Mouse (Mus musculus) lung, postnatal 4 days (tissue): Measurements from ENCODE around the gene Trpc4ap.

Experiments
- DNase-seq, 2 experiments: peaks; one replicate each; pipeline ENCODE4 v3.0.0; 2021

Trpc4ap gene

DNA sequence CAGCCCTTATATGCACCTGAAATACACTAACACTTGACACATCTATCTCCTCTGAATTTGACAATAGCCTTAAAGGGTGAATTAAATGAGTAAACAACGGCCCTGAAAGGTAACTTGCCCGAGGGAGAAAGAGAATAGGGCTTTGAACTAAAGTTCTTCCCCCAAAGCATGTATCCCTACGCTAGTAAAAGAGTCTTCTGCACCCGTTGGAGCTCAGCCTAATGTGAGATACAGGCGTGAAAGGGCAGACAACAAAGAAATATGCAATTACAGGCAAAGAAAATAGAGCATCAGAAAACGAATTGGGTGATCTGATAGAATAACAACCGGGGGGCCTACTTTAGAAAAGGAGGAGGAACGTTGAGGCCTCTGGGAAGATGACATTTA, 855 bp downstream of the Trpc4ap start:
- no peak for DNase-seq

DNA sequence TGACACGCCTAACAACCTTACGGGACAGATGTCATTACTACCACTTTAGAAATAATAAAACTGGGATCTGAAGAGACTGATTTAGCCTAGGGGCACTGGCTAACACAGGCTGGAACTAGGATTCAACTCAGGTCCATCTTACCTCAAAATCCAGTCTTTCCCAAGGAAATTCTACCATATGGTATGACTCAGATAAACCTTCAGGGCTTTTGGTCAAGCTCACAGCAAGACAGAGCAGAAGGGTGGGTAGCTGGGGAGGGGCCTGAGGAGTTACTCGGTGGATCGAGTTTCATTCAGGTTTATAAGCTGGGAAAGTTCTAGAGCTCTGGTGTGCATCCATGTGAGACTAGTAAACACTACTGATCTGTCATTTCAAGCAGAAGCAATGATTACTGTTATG, 3.0 kb downstream of the Trpc4ap start:
- DNase-seq: no peak

GRCm38 (mm10) chr2:155687746-155688145, 4.4 kb downstream of the Trpc4ap start:
- DNase-seq: no peak

GRCm38 (mm10) chr2:155686572-155686971, 5.6 kb downstream of the Trpc4ap start:
- DNase-seq: no peak

DNA sequence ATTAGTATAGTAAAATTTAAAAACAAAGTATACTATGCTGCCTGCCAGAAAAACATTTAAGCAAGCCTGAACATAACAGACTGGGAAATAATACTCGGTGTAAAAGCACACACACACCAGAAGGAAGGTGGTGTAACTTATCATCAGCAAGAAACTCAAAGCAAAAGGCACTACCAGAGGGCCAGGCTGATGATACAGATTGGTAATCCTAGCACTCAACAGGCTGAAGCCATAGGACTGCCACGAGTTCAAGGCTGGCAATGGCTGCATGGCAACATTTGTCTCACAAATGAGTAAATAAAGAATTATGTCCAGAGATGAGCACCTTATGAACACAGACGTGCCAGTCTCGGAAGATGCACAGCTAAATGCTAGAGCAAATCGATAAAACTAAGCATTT, 8.4 kb downstream of the Trpc4ap start:
- DNase-seq: no peak

DNA sequence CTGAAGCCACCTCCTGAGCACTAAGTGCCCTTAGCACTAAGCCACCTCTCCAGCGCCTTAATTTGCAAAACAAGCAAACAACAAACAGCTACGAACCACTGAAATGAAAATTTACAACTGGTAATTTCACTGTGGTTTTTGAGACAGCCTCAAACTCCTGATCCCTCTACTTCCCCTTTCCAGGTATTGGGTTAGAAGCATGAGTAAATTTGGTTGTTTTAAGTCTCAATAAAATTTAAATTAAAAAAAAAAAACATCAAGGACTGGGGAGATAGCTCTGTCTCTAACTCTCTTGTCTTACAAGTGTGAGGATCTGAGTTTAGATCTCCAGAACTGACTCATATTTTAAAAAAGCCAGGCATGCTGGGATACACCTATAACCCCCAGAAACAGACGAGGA, 9.0 kb downstream of the Trpc4ap start:
- no peak for DNase-seq

- no peak for DNase-seq
Observed at GRCm38 (mm10) chr2:155681874-155682273, 10.3 kb downstream of the Trpc4ap start.

GRCm38 (mm10) chr2:155681194-155681593, 11.0 kb downstream of the Trpc4ap start:
- DNase-seq: peak in 1 of 2 experiments; percentile 29

GRCm38 (mm10) chr2:155680591-155680990, 11.6 kb downstream of the Trpc4ap start:
- no peak for DNase-seq

DNA sequence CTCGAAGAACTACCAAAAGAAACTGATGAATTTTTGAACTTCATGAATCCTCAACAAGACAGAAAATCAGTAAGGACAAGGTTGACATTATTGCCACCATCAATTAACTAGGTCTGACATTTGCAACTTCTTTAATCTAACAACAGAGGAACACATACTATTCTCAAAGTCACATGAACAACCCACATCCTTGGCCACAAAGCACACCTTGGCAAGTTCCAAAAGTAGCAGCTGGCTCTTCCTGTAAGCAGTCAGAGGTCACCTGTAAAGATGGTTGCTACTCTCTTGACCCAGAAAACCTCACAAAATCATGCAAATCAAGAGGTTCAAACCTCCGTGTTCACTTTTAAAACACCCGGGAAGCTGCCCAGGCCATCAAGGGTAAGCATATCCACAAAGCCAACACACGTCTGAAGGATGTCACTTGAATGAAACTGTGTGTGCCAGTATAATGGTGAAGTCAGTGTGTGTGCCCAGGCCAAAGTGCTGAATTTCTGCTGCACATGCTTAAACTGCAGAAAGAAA, 12.5 kb downstream of the Trpc4ap start:
- no peak for DNase-seq

GRCm38 (mm10) chr2:155675118-155675517, 17.1 kb downstream of the Trpc4ap start:
- no peak for DNase-seq

GRCm38 (mm10) chr2:155673546-155673945, 18.6 kb downstream of the Trpc4ap start:
- peak; percentile 57 to 75 for DNase-seq

GRCm38 (mm10) chr2:155671236-155671635, 20.9 kb downstream of the Trpc4ap start:
- peak in 1 of 2 experiments; percentile 29 for DNase-seq

- peak in 1 of 2 experiments; percentile 54 for DNase-seq
Observed at GRCm38 (mm10) chr2:155668461-155668860, 23.7 kb downstream of the Trpc4ap start.

DNA sequence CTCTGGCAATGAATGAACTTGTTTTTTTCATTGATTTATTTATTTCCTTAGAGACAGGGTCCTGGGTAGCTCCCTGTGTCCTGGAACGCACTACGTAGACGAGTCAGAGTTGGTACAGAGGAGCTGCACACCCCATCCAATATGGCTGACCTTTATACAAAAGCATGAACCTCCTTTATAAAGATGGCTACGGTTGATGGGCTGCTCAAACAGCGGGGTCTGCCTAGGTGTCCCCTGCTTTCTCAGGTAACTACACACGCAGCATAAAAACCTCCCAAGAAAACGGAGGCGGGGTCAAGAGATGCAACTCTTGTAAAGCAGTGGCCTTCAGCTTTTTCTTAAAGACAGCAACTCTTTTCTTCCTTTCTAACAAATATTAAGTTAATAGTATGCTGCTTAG, 24.3 kb downstream of the Trpc4ap start:
- no peak for DNase-seq

- no peak for DNase-seq
Observed at GRCm38 (mm10) chr2:155663910-155664460, 28.2 kb downstream of the Trpc4ap start.

- DNase-seq: peak in 1 of 2 experiments; percentile 48
Observed at GRCm38 (mm10) chr2:155663097-155663496, 29.1 kb downstream of the Trpc4ap start.

- DNase-seq: no peak
Observed at GRCm38 (mm10) chr2:155662390-155662789, 29.8 kb downstream of the Trpc4ap start.

DNA sequence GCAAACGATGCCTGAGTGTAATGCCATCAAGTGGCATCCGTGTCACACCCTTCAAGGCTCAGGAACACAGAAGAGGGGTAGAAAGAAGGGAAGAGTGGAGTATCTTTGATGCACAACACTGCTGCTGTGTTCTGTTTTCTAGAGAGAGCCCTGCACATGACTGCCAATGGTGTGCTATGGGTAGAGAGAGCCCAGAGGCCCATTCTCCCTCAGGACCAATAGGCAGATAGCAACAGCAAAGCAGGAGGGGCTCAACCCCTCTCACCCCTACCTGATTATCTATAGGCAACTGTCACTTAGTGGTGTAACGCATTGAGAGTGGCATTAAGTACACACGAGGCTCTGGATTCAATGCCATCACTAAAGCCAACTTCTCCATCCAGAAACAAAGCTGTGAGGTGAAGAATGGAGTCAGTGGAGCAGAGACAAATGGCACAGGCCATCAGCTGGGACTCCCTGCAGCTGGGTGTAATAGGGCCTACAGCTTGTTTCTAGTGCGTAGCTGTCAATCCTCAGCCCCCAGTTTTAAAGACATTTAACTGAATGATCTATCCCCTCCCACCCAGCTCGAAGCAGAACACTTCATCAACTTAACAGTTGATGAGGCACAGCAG, 36.3 kb downstream of the Trpc4ap start:
- no peak for DNase-seq

- no peak for DNase-seq
Observed at GRCm38 (mm10) chr2:155652618-155653017, 39.6 kb downstream of the Trpc4ap start.

- no peak for DNase-seq
Observed at GRCm38 (mm10) chr2:155645746-155646145, 46.4 kb downstream of the Trpc4ap start.

GRCm38 (mm10) chr2:155641540-155642472, 50.4 kb downstream of the Trpc4ap start:
- no peak for DNase-seq

GRCm38 (mm10) chr2:155640656-155641055, 51.5 kb downstream of the Trpc4ap start:
- no peak for DNase-seq

GRCm38 (mm10) chr2:155637411-155637810, 54.8 kb downstream of the Trpc4ap start:
- DNase-seq: no peak
